Mouse (Mus musculus) hindbrain, embryonic 16.5 days (tissue): ENCODE results near the gene Pxmp4. TPM values are rescaled to one million over a fixed set of nuclear protein-coding genes. Genes with fewer than 3 reads are reported as not detected.

Source experiments
- ATAC-seq: fragments of 200-750 bp; cut with Nextera tagmentation; 2 replicates; pipeline ENCODE4 v1.8.0; 2017; ENCODE audit warnings: moderate TSS enrichment, moderate library complexity
- H3K27ac ChIP-seq: fragments of 300-500 bp; sonication (generic); 2 replicates; pipeline ENCODE4 v1.5.1; 2014; ENCODE audit warnings: low read depth, mild to moderate bottlenecking, control low read depth, low read length, moderate library complexity
- H3K27me3 ChIP-seq: fragments of 300-500 bp; sonication (generic); replicated peaks from 2 replicates; pipeline ENCODE4 v1.6.1; 2014; ENCODE audit warnings: low read length; ENCODE audit not compliant: control insufficient read depth, insufficient read depth
- H3K36me3 ChIP-seq: fragments of 300-500 bp; sonication (generic); 2 replicates; pipeline ENCODE4 v1.6.1; 2014; ENCODE audit warnings: mild to moderate bottlenecking, low read length, moderate library complexity, mixed read lengths; ENCODE audit not compliant: control insufficient read depth, insufficient read depth
- H3K4me1 ChIP-seq: fragments of 300-500 bp; sonication (generic); 2 replicates; pipeline ENCODE4 v1.6.1; 2014; ENCODE audit warnings: low read depth, low read length; ENCODE audit not compliant: control insufficient read depth, insufficient read depth
- H3K4me2 ChIP-seq: fragments of 300-500 bp; sonication (generic); 2 replicates; pipeline ENCODE4 v1.6.1; 2014; ENCODE audit warnings: mild to moderate bottlenecking, low read length, control low read depth, moderate library complexity
- H3K4me3 ChIP-seq: fragments of 300-500 bp; sonication (generic); 2 replicates; pipeline ENCODE4 v1.5.1; 2014; ENCODE audit warnings: mild to moderate bottlenecking, low read length, control low read depth, moderate library complexity
- H3K9ac ChIP-seq: fragments of 300-500 bp; sonication (generic); 2 replicates; pipeline ENCODE4 v1.6.1; 2014; ENCODE audit warnings: low read depth, mild to moderate bottlenecking, control low read depth, low read length, moderate library complexity
- H3K9me3 ChIP-seq: fragments of 300-500 bp; sonication (generic); 2 replicates; pipeline ENCODE4 v1.6.1; 2014; ENCODE audit warnings: mild to moderate bottlenecking, low read length, moderate library complexity; ENCODE audit not compliant: control insufficient read depth
- WGBS: fragments of 180-500 bp; shearing (Covaris S2); extraction: QIAGEN DNeasy Blood & Tissue Kit; methylation state at CpG from one replicate; pipeline ENCODE4 v1.1.7; 2014; 5-methylcytosine and 5-hydroxymethylcytosine counted together
- polyA plus RNA-seq: library from polyadenylated mRNA; unstranded; fragments of >200 nt; fragmentation: Nextera tagmentation; extraction: Ambion mirVana; gene quantifications from 2 replicates; pipeline ENCODE4 v1.2.1, GENCODE M21; 2015

Pxmp4 gene
- 18.7 and 20.6 TPM in 2 replicates for polyA plus RNA-seq

DNA sequence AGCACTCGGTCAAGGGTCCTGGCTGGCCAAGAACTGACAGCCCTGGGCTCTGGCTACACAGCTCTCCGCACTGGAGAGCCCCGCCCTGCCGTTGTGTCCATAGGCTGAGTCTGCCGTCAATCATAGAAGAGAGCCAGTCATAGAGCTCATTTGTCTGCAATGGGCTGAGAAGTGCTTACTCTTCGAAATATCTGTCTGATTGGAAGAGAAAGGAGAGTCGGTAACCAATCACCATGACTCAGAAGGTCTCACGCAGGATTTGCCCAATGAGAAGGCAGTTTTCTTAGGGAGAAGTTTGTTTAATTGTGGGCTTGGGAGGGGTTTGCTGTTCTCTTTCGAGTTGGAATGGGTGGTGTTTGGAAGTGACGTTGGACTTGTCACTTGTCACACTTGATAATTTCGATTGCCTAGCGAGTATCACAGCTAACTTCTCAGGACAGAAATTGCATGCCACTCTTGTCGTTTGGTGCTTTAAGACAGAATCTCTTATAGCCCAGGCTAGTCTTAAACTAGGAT, at the start of gene Pxmp4:
Gene Pxmp4 (minus strand): TSS at position 71 of the 516 bp plus-strand sequence.
- Histone ChIP-seq H3K27me3 (peaks cover 2% of the 10 kb centered on the region; the same call in 1 of the 2 replicates), H3K27ac (peak within 1 kb of the TSS; percentile 55), H3K4me2 (peak within 1 kb of the TSS; percentile 75), H3K9ac (peak within 1 kb of the TSS; percentile 88), H3K9me3 (no peaks in the 10 kb centered on the region), H3K4me3 (peak within 1 kb of the TSS; percentile 61), H3K36me3 (no peaks in the 10 kb centered on the region), H3K4me1 (peaks cover 6% of the 10 kb centered on the region)
- ATAC-seq, result peak; percentile 100
- under 1% methylated on average over 13 of the region's 13 CpGs for WGBS

DNA sequence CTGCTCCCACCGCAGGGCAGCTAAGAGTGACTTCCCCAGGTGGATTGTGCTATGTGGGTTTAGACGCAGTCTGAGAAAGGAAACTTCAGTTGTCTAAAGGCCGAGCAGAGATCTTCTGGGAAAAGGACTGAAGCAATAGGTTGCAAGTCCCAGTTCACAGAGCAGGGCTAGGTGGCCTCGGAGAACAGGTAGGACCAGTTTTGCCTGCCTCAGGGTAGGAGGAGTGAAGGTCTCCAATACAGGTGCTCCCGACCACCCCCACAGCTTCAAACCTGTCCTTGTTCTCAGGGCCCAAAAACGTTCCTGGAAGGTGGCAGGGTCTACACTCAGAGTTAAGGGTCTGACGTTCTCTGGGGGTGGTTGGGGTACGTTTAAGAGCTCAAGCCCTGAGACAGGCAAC, 47.9 kb upstream of the Pxmp4 start, which contains the start of gene Chmp4b:
Gene Chmp4b (plus strand): TSS at position 343 of the 400 bp plus-strand sequence.
- Histone ChIP-seq H3K27me3 (no peaks in the 10 kb centered on the region), H3K9me3 (0 out of 2 replicates have a peak, but pooled peaks cover 2% of the 10 kb centered on the region), H3K36me3 (no peaks in the 10 kb centered on the region), H3K4me1 (peaks cover 1% of the 10 kb centered on the region; the same call in 1 of the 2 replicates), H3K4me2 (no peak within 1 kb of the TSS), H3K4me3 (no peak within 1 kb of the TSS), H3K27ac (no peak within 1 kb of the TSS), H3K9ac (no peak within 1 kb of the TSS)
- no peak for ATAC-seq
- WGBS, result 50% methylated on average over 8 of the region's 8 CpGs

DNA sequence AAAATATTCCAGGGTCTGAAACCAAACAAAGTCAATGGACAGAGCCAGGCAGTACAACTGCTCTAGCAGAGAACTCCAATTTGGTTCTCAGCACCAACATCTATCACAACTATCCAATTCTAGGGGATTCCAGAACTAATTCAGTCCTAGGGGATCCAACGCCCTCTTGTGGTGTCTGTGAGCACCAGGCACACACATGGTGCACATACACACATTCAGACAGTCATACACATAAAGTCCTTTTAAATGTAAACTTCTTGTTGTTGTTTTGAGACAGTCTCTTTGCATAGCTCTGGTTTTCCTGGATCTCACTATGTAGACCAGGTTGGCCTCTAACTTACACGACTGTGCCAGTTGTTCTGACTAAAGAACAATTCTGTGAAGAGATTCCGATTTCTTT, 46.9 kb upstream of the Pxmp4 start:
- no peak overlapping the region for H3K9ac ChIP-seq
- no peak overlapping the region for H3K27ac ChIP-seq
- no peak for ATAC-seq
- 0 out of 2 replicates have a peak, but pooled peaks cover 2% of the 10 kb centered on the region for H3K9me3 ChIP-seq
- no peaks in the 10 kb centered on the region for H3K27me3 ChIP-seq
- 68% methylated on average over 3 of the region's 3 CpGs for WGBS
- H3K36me3 ChIP-seq, result 0 out of 2 replicates have a peak, but pooled peaks cover 3% of the 10 kb centered on the region
- H3K4me1 ChIP-seq, result no peaks in the 10 kb centered on the region
- no peak overlapping the region for H3K4me3 ChIP-seq
- H3K4me2 ChIP-seq, result no peak overlapping the region

DNA sequence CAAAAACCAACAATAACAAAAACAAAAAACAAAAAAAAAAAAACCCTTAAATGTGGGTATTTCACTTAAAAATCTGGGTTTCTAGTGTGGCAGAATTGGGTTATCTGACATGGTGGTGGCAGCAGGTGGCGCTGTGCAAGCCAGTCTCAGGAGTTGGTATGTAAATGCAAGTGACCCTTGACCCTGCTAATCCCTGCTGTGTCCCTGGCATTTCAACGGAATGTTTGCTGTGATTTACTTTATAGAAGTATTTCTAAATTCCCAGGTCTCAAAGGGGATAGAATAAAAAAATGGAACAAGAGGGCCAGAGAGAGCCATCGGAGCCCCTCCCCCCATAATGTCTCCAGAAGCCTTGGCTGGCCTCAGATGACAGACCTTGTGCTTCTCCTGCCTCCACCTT, 44.6 kb upstream of the Pxmp4 start:
- no peaks in the 10 kb centered on the region for H3K27me3 ChIP-seq
- H3K9ac ChIP-seq, result no peak overlapping the region
- 0 out of 2 replicates have a peak, but pooled peaks cover 2% of the 10 kb centered on the region for H3K9me3 ChIP-seq
- H3K4me1 ChIP-seq, result no peaks in the 10 kb centered on the region
- 30% methylated on average over 3 of the region's 3 CpGs for WGBS
- H3K36me3 ChIP-seq, result peaks cover 10% of the 10 kb centered on the region; the same call in 1 of the 2 replicates
- H3K4me3 ChIP-seq, result no peak overlapping the region
- no peak overlapping the region for H3K4me2 ChIP-seq
- no peak for ATAC-seq
- no peak overlapping the region for H3K27ac ChIP-seq

DNA sequence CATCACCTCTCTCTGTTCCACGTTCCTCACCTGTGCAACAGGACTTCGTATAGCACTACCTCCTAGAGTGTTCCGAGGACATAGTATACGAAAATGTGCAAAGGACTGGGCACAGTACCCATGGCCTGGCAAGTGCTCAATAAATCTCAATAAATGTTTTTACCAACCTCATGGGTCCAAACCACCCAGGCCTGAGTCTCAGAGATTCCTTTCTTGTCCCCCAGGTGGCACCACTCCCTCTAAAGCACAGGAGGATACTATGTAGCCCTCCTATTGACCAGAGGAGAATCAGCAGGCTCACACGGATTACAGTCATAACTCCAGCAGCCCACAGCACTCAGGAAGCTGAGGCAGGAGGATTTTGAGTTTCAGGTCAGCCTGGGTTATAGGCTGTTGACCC, 43.1 kb upstream of the Pxmp4 start:
- no peaks in the 10 kb centered on the region for H3K27me3 ChIP-seq
- H3K27ac ChIP-seq, result no peak overlapping the region
- H3K9me3 ChIP-seq, result 0 out of 2 replicates have a peak, but pooled peaks cover 2% of the 10 kb centered on the region
- WGBS, result 82% methylated on average over 5 of the region's 5 CpGs
- H3K4me2 ChIP-seq, result no peak overlapping the region
- H3K4me1 ChIP-seq, result no peaks in the 10 kb centered on the region
- H3K36me3 ChIP-seq, result peaks cover 23% of the 10 kb centered on the region
- H3K9ac ChIP-seq, result no peak overlapping the region
- no peak overlapping the region for H3K4me3 ChIP-seq
- no peak for ATAC-seq

DNA sequence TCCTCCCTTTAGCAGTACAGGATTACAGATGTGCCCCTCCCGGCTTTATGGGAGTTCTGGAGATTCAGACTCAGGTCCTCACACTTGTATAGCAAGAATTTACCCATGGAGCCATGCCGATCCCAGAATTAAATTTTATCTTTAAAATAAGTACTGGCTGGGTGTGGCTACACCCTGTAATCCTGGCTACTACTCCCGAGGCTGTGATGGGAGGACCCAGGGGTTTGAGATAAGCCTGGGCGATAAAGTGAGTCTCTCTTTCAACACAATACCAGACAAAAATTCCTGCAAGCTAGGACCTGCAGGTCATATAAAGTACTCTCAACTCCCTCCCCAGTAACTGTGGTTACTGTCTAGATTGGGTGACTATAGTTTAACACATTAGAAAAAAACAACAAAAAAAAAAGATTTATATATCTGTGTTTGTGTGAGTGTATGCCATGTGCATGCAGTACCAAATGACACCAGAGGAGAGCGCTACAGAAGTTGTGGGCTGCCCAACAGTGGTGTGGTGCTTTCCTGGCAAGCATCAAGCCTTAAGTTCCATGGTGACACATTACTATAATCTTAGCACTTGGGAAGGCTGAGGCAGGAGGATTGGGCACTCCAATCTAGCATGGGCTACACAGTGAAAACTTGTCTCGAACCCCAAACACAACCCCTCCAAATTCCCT, 39.3 kb upstream of the Pxmp4 start:
- Histone ChIP-seq H3K4me1 (no peaks in the 10 kb centered on the region), H3K9me3 (peaks cover 5% of the 10 kb centered on the region), H3K4me3 (no peak overlapping the region), H3K27ac (no peak overlapping the region), H3K9ac (no peak overlapping the region), H3K27me3 (no peaks in the 10 kb centered on the region), H3K36me3 (peaks cover 32% of the 10 kb centered on the region), H3K4me2 (no peak overlapping the region)
- ATAC-seq, result no peak
- 94% methylated on average over 6 of the region's 6 CpGs for WGBS

DNA sequence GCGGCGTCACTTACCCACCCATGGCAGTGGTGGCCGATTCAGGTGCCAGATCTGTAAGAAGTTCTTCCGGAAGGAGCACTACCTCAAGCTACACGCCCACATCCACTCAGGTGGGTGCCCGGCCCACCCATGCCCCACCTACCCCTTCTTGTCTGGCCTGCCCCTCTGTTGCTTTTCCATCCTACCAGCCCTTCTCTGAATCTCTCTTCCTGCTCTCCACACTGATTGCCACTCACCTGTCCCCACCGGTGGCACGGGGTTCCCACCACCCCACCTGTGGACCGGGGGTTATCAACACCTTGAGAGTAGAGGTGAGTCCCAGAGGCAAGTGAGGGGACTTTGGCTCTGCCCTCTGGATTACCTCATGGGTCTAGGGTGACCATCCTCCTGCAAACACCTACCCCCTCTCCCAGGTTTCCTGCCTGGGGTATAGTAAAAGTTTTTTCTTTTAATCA, 38.5 kb upstream of the Pxmp4 start:
- 99% methylated on average over 9 of the region's 9 CpGs for WGBS
- H3K4me1 ChIP-seq, result no peaks in the 10 kb centered on the region
- H3K36me3 ChIP-seq, result peaks cover 38% of the 10 kb centered on the region
- H3K27me3 ChIP-seq, result no peaks in the 10 kb centered on the region
- no peak overlapping the region for H3K4me2 ChIP-seq
- no peak overlapping the region for H3K27ac ChIP-seq
- no peak overlapping the region for H3K9ac ChIP-seq
- H3K4me3 ChIP-seq, result no peak overlapping the region
- ATAC-seq, result no peak
- peaks cover 5% of the 10 kb centered on the region for H3K9me3 ChIP-seq

DNA sequence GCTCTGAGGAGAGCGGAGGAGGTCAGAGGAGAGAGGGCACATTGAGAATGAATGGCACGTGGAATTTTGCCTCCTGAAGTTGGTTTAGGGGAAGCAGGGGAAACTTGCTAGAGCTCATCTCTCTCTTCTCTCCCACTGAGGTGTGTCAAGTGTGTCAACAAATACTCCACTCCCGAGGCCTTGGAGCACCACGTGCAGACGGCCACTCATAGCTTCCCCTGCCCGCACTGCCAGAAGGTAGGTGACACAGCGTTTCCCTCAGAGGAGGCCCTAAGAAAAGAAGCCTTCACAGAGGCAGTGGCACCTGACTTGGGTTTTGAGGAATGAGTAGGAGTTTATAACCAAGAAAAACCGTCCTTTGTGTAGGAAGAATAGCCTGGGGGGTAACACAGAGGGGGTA, 37.7 kb upstream of the Pxmp4 start:
- Histone ChIP-seq H3K4me2 (no peak overlapping the region), H3K27me3 (no peaks in the 10 kb centered on the region), H3K4me1 (no peaks in the 10 kb centered on the region), H3K9ac (no peak overlapping the region), H3K9me3 (peaks cover 5% of the 10 kb centered on the region), H3K27ac (no peak overlapping the region), H3K36me3 (peaks cover 41% of the 10 kb centered on the region), H3K4me3 (no peak overlapping the region)
- ATAC-seq, result no peak
- 87% methylated on average over 8 of the region's 8 CpGs for WGBS

DNA sequence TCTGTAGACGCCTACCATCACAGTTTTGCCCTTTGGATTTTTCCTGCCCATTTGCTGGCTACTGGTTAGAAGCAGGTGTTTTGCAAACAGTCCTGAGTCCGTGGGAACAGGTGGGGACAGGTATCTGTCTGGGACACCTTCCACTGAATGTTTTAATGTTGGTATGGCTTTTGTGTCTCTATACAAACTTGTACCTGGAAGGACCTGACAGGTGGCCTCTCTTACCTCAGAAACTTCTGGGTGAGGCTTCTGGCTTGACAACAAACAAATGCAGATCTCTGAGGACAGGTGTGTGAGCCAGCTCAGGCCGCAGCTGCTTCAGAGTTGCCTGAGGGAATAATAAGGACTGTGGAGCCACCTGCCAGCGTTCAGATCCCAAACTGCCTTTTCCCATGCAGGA, 35.6 kb upstream of the Pxmp4 start:
- H3K4me1 ChIP-seq, result no peaks in the 10 kb centered on the region
- peaks cover 5% of the 10 kb centered on the region for H3K9me3 ChIP-seq
- peaks cover 43% of the 10 kb centered on the region for H3K36me3 ChIP-seq
- no peak overlapping the region for H3K9ac ChIP-seq
- 95% methylated on average over 4 of the region's 4 CpGs for WGBS
- H3K4me3 ChIP-seq, result no peak overlapping the region
- no peak overlapping the region for H3K4me2 ChIP-seq
- H3K27ac ChIP-seq, result no peak overlapping the region
- no peak for ATAC-seq
- no peaks in the 10 kb centered on the region for H3K27me3 ChIP-seq
